Comparison of ENCODE assay signal across 18 mouse cellular contexts in the genomic region with DNA sequence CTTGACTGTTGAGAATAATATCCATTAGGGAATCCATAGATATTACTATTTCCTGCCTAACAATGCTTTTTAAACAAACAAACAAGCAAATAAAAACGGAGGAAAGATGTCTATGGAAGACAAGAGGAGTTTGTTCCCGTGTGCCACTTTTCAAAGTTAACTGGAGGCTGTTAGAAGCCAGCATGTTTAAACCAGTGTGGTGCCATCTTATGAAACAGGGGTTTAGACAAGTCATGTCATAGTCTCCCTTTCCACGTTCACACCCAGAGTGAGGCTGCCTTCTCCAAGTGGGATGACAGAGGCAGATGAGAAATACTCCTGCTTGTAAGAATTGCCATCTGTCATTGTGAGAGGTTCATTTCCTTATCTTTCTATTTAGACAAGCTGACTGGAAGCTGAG.
"Had no signal": no experiment of that assay in that cellular context is flagged by ENCODE, and none has a peak within 500 bp of the region (broad histone marks: within the 10 kb centered on the region; RNA-seq: fewer than 3 reads in every experiment).

No protein-coding gene starts in this region.

- ATAC-seq: liver, postnatal 0 days had no signal

- H3K4me1 ChIP-seq: megakaryocyte, embryonic 14.5 days; midbrain, embryonic 10.5 days; neural tube, embryonic 13.5 days; stomach, embryonic 15.5 days had no signal

- H3K27ac ChIP-seq: liver, embryonic 14.5 days; midbrain, embryonic 10.5 days; neural tube, embryonic 13.5 days had no signal

- H3K9ac ChIP-seq: limb, embryonic 15.5 days; liver, embryonic 14.5 days; liver, postnatal 0 days; neural tube, embryonic 13.5 days; stomach, embryonic 15.5 days had no signal

- H3K27me3 ChIP-seq: limb, embryonic 12.5 days; limb, embryonic 15.5 days; megakaryocyte, embryonic 14.5 days; neural tube, embryonic 13.5 days; stomach, embryonic 15.5 days had no signal

- H3K9me3 ChIP-seq: limb, embryonic 15.5 days; midbrain, embryonic 10.5 days; neural tube, embryonic 13.5 days; stomach, embryonic 15.5 days had no signal

- H3K4me3 ChIP-seq: megakaryocyte, embryonic 14.5 days; midbrain, embryonic 10.5 days; neural tube, embryonic 13.5 days had no signal

- H3K36me3 ChIP-seq: limb, embryonic 12.5 days; limb, embryonic 15.5 days; midbrain, embryonic 10.5 days; neural tube, embryonic 13.5 days; stomach, embryonic 15.5 days had no signal

- DNase-seq: kidney, postnatal 14 days; kidney, postnatal 4 days; left cerebral cortex, postnatal 4 days; liver, postnatal 0 days; lung, postnatal 36 days; retina, postnatal 1 day; right cerebral cortex, postnatal 25 days; spleen, adult 18-20 months; thymus, adult 2 months; thymus, postnatal 14 days; thymus, postnatal 4 days had no signal
